Mouse (Mus musculus) frontal cortex, postnatal 25 days (tissue): Measurements from ENCODE around the gene Ralgds.
A peak's percentile ranks its signal among the peaks of the same experiment; 100 is the strongest.
"Not testable (repeated sequence)": the region's sequence is repeated elsewhere in the genome, so short reads cannot be mapped to it uniquely, and the experiment has no call there.

ENCODE experiments used
- DNase-seq, 2 experiments: peaks; one replicate each; pipeline ENCODE4 v3.0.0; 2022; ENCODE audit warnings: low spot score in 2 of 2

Gene Ralgds

DNA sequence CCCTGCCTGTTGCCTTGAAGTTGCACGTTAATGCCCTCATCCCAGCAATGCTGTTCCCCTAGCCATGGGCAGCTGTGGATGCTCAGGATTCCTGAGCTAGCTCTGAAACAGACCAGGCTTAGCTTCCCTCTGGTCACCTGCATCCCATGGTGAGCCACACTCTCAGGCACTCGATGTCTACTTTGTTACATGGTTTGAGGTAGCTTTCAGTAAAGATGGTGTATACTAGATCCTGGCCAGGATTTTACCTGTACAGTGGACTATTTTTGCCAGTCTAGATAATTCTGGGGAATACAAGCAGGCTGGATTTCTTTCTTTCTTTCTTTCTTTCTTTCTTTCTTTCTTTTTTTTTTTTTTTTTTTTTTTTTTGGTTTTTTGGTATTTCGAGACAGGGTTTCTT lies 7.1 kb upstream of the Ralgds start, which contains the start of gene Gm10134:
Gm10134 (plus strand) TSS at position 301 of the 400 bp plus-strand sequence.
- DNase-seq: no peak

DNA sequence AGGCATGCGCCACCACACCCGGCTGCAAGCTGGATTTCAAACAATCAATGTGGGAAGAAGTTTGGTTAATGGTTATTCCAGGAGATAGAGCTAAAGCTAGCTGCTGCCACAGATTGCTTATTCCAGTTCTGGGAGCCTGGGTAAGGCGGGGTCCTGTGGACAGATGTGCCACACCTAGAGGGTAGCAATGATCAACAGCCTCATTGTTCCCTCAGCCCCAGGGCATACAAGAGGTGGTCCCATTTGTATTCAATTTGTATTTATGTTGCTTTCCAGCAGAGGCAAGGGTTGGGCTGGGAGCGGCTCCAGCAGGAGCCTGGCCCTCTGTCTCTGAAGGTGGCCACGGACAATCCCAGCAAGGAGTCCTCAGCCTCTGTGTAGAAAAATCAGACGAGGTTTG lies 6.6 kb upstream of the Ralgds start:
- no peak for DNase-seq

- not testable (repeated sequence) for DNase-seq
These were observed 1.3 kb upstream of the Ralgds start for GRCm38 (mm10) chr2:28511600-28511999.

- no peak for DNase-seq
These were observed 776 bp downstream of the Ralgds start for GRCm38 (mm10) chr2:28513431-28514370.

GRCm38 (mm10) chr2:28514489-28514888 lies 1.6 kb downstream of the Ralgds start:
- peak; percentile 86 to 87 for DNase-seq

GRCm38 (mm10) chr2:28517206-28517909 lies 4.4 kb downstream of the Ralgds start:
- DNase-seq: peak in 1 of 2 experiments; percentile 61

GRCm38 (mm10) chr2:28518231-28518630 lies 5.3 kb downstream of the Ralgds start:
- no peak for DNase-seq

DNA sequence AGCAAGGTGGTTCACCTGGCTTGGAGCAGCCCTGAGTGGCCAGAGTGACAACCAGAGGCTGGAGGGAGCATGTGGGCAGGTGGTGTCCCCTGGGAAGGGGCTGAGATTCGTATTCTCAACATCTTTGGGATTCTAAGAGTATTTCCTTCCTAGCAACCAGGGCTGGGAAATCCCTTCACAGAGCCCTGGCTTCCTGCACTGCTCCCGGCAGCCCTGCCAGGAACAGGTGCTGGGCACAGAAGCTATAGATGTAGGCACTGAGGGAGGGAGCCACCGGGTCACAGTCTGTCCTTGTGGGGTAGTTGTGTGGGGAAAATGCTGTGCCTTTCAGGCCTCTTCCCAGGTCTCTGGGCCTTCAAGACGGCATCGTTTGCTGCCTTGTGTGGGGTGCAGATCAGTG lies 7.7 kb downstream of the Ralgds start:
- DNase-seq: no peak

GRCm38 (mm10) chr2:28521571-28522151 lies 8.7 kb downstream of the Ralgds start:
- DNase-seq: no peak

- DNase-seq: no peak
These were observed 9.2 kb downstream of the Ralgds start for GRCm38 (mm10) chr2:28522166-28522565.

- peak; percentile 64 to 82 for DNase-seq
These were observed 10.8 kb downstream of the Ralgds start for GRCm38 (mm10) chr2:28523643-28524117.

DNA sequence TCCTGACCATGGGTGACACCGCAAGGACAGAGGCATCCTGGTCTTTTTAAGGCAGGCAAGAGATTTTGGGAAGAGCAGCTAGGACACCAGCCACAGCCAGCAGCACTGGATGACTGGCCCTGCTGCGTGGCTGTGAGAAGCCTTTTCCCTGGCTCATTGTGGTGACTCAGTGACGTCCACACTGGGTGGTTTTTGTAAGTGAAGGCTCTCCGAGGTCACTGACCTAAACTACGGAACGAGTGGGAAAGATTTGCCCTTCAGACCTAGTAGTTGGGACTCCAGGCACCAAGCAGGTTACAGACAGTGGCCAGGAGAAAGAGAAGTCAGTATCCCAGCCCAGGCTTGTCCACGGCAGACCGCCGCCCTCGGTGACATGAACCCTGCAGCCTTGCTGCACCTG lies 11.5 kb downstream of the Ralgds start:
- no peak for DNase-seq

GRCm38 (mm10) chr2:28525219-28525942 lies 12.5 kb downstream of the Ralgds start:
- no peak for DNase-seq

DNA sequence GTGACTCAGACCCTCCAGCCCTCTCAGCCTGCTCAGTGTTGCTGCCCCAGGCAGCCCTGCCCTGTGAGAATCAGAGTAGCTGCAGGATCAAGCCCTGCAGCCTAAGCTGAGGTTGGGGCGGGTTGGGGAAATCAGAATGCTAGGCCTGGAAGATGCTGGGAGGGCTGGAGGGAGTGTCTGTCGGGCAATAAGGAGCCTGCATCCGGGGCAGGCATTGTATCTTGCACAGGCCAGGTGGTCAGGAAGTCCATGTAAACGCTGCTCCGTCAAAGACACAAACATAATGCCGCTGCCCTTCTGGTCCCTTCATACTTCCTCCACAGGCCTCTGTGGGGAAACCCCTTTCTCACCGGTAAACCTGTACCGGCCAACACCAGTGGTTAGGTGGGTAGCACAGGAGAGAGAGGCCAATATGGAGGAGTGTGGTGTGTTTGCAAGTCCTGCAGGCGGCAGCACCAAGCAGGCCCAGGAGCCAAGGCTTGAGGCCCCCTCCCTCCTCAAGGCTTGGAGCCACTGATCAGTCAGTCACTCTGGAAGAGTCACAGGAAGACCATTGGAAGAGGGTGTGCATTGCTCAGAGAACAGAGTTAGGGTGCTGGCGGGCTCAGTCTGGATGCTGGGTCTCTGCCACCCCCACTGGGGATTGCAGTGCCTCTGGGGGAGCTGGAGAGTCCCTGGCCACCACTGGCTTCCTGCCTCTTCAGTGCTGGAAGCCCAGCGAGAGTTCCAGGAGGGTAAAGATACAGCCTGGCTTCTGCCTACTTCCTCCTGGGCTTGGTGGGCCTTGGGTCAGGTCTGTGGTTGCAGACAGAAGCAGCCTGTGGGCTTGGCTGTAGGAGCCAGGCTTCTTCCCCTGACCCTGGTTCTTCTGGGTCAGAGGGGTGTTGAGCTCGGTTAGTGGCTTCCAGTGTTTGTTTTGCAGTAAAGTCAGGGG lies 13.3 kb downstream of the Ralgds start:
- DNase-seq: no peak

GRCm38 (mm10) chr2:28527436-28528353 lies 14.8 kb downstream of the Ralgds start:
- no peak for DNase-seq

DNA sequence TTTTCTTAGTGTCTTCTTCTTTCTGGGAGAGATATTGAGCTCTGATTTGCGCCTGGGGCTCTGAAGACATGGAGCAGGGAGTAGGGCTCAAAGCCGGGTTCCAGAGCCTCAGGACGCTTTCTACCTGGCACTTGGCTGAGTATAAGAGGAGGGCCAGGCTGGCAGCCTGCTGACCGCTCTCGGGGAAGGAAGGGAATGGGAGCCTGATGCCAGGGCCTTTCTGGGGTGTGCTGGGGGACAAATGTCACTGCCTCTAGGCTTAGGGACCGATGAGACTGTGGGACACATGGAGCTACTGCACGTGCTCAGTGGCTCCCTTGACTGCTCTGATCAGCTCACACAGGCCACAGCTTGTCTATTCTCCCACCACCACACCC lies 15.4 kb downstream of the Ralgds start:
- DNase-seq: no peak

DNA sequence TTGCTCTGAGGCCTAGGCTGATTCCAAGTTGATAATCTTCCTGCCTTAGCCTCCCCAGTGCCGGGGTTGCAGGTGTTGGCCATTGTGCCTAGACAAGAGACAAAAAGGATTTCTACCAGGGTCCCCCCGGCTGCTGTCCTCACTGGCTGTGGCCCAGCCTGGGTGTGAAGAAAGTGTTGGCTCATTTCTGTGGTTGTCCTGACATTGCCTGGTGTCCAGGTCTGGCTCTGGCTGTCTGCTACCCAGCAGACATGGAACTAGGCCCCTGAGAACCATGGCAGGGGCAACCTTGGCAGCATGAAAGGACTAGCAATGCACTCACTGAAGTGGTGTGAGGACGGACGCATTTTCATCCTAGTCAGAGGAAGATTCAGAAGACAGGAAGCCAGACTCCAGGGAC lies 16.9 kb downstream of the Ralgds start:
- no peak for DNase-seq

DNA sequence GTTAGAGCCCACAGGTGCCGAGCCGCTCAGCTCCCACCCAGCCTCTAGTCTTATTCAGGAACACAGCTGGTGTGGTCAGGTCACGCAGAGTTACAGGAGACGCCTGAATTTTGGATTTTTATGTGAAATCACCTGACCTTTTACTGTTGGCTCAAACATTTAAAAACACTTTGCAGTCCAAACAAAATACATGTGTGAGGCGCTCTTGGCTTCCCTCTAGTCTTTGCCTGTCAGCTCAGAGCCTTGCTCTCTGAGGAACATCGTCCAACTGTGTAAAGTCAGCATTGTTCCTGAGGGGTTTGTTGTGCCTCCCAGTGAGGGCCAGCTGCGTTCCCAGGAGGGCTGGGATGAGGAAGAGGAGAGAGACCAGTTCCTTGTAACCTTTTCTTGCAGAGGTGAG lies 17.4 kb downstream of the Ralgds start:
- DNase-seq: no peak
